Mouse (Mus musculus): ENCODE results near the gene Rab11fip2. TPM values are rescaled to one million over a fixed set of nuclear protein-coding genes. Genes with fewer than 3 reads are reported as not detected.

Rab11fip2 gene
- polyA plus RNA-seq (2017; shearing (Covaris generic)), result 5.7 TPM

DNA sequence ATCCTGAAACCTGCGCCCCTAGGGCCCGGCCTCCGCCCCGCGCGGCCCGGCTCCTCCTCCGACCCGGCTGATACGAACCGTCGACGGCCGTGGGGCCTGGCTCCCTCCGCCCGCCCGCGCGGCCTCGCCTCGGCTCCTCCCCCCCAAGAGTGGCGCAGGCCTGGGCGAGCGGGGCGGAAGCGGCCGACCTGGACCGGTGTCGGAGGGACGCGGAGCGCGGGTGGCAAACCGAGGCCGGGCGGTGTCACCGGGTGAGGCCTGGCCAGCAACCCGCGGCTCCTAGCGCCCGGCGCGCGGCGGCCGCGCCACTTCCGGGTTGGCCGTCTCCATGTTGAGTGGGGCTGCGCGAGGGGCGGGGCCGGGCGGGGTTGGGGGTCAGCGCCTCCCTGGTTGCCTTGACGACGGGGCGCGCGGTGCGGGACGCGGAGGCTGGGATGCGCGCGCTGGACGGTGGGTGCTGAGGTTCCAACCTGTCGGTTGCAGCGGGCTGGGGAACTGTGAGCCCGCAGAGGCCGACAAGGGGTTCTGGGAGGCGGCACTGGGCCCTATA, at the start of gene Rab11fip2:
Gene Rab11fip2, minus strand, starts transcription at position 333 of the 550 bp plus-strand sequence.

